Mouse (Mus musculus): ENCODE data around the gene Olfr1124. TPM values are rescaled to one million over a fixed set of nuclear protein-coding genes. Genes with fewer than 3 reads are reported as not detected.

Olfr1124 gene
- not detected for polyA plus RNA-seq (2014; fragmentation: Illumina TruSeq; extraction: RNeasy Lipid Tissue Mini Kit (QIAGEN cat#74804); ENCODE audit: low read depth, low replicate concordance)

DNA sequence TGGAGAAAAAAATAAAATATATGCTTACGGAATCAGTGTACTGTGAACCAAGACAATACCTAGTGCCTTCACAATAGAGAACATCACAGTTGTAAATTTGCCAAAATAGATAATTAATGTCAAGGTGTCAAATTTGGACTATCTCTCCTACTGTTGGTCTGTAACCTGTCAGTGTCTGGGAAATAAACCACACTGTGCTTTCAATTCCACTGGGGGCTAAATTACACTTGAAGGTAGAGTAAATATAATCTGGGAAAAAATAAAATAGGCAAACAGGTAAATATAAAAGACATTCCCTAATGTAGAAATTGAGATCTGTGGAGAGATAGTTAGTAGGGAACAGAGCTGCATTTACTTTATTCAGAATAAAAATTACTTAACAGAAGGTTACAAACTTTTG lies at the start of gene Olfr1124:
Gene Olfr1124 (plus strand): TSS at position 301 of the 400 bp plus-strand sequence.

DNA sequence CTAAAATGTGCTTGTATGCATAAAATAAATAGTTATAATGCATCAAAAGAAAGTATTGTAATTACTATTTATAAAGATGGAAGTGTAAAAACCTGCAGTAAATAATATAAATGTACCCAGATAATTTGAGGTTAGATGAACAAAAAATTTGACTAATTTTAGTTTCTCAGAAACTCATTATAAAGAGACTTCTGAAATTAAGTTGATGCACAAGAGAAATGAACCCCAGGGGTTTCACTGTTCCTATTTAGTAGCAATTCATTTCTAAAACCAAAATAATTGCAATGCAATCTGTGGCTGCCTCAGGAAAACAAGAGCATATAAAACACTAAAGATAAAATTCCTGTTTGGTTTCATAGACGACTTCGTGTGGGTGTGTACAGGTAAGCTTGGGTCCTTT lies 44.5 kb upstream of the Olfr1124 start, which contains the start of gene Olfr1122:
Gene Olfr1122 (plus strand): TSS at position 301 of the 400 bp plus-strand sequence.

DNA sequence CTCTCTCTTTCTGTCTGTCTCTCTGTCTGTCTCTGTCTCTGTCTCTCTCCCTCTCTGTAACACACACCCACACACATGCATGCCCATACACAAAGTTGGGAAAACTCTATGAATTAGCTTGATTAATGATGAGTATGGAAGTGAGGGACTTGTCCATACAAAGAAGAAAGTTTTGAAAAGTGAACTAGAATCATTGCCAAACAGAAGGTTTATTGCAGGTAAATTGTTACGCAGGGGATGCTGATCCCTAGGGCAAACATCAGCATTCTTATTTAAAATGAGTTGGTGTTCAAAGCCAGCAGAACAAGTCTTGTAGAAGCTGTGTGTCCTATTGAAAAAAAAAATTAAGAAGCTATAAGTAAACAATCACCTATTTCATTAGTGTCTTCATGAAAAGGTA lies 13.7 kb upstream of the Olfr1124 start, which contains the start of gene Olfr1123:
Gene Olfr1123 (plus strand): TSS at position 301 of the 400 bp plus-strand sequence.

DNA sequence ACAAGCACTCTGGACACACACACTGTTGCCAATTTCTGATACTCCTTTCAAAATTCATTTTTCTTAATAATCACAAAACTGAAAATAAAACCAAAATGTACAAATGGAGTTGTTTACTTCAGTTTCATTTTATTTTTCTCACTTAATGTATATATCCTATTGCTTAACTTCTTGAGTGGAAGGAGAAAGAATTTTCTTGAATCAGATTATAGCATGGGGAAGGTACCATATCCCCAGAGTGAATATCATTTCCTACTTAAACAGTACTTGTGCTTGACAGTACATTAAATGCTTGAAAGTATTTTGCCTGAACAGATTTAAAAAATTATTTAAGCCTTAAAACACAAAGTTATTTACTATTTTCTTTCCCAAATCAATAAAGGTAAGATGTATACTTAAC lies 23.6 kb downstream of the Olfr1124 start, which contains the start of gene Olfr1126:
Gene Olfr1126 (plus strand): TSS at position 301 of the 400 bp plus-strand sequence.

Other genes with a start within 250 kb of the Olfr1124 start
- not detected for gene Olfr1112, start 242.5 kb upstream of the Olfr1124 start, polyA plus RNA-seq (2014; fragmentation: Illumina TruSeq; extraction: RNeasy Lipid Tissue Mini Kit (QIAGEN cat#74804); ENCODE audit: low read depth, low replicate concordance)
- gene Olfr1113, start 221.3 kb upstream of the Olfr1124 start, polyA plus RNA-seq (2014; fragmentation: Illumina TruSeq; extraction: RNeasy Lipid Tissue Mini Kit (QIAGEN cat#74804); ENCODE audit: low read depth, low replicate concordance) = not detected
- not detected for gene Olfr1115, start 182.3 kb upstream of the Olfr1124 start, polyA plus RNA-seq (2014; fragmentation: Illumina TruSeq; extraction: RNeasy Lipid Tissue Mini Kit (QIAGEN cat#74804); ENCODE audit: low read depth, low replicate concordance)
- not detected for gene Olfr1116, start 162.7 kb upstream of the Olfr1124 start, polyA plus RNA-seq (2014; fragmentation: Illumina TruSeq; extraction: RNeasy Lipid Tissue Mini Kit (QIAGEN cat#74804); ENCODE audit: low read depth, low replicate concordance)
- not detected for gene Olfr1118, start 122.7 kb upstream of the Olfr1124 start, polyA plus RNA-seq (2014; fragmentation: Illumina TruSeq; extraction: RNeasy Lipid Tissue Mini Kit (QIAGEN cat#74804); ENCODE audit: low read depth, low replicate concordance)
- gene Olfr1120, start 75.5 kb upstream of the Olfr1124 start, polyA plus RNA-seq (2014; fragmentation: Illumina TruSeq; extraction: RNeasy Lipid Tissue Mini Kit (QIAGEN cat#74804); ENCODE audit: low read depth, low replicate concordance) = not detected
- gene Olfr1121, start 60.4 kb upstream of the Olfr1124 start, polyA plus RNA-seq (2014; fragmentation: Illumina TruSeq; extraction: RNeasy Lipid Tissue Mini Kit (QIAGEN cat#74804); ENCODE audit: low read depth, low replicate concordance) = not detected
- not detected for gene Olfr1122, start 44.4 kb upstream of the Olfr1124 start, polyA plus RNA-seq (2014; fragmentation: Illumina TruSeq; extraction: RNeasy Lipid Tissue Mini Kit (QIAGEN cat#74804); ENCODE audit: low read depth, low replicate concordance)
- gene Olfr1123, start 13.6 kb upstream of the Olfr1124 start, polyA plus RNA-seq (2014; fragmentation: Illumina TruSeq; extraction: RNeasy Lipid Tissue Mini Kit (QIAGEN cat#74804); ENCODE audit: low read depth, low replicate concordance) = not detected
- not detected for gene Olfr1126, start 23.7 kb downstream of the Olfr1124 start, polyA plus RNA-seq (2014; fragmentation: Illumina TruSeq; extraction: RNeasy Lipid Tissue Mini Kit (QIAGEN cat#74804); ENCODE audit: low read depth, low replicate concordance)
- gene Pramel7, start 66.8 kb downstream of the Olfr1124 start, polyA plus RNA-seq (2014; fragmentation: Illumina TruSeq; extraction: RNeasy Lipid Tissue Mini Kit (QIAGEN cat#74804); ENCODE audit: low read depth, low replicate concordance) = not detected
- gene Pramel6, start 76.3 kb downstream of the Olfr1124 start, polyA plus RNA-seq (2014; fragmentation: Illumina TruSeq; extraction: RNeasy Lipid Tissue Mini Kit (QIAGEN cat#74804); ENCODE audit: low read depth, low replicate concordance) = not detected
- not detected for gene Olfr153, start 101.5 kb downstream of the Olfr1124 start, polyA plus RNA-seq (2014; fragmentation: Illumina TruSeq; extraction: RNeasy Lipid Tissue Mini Kit (QIAGEN cat#74804); ENCODE audit: low read depth, low replicate concordance)
- gene Olfr1128, start 115.3 kb downstream of the Olfr1124 start, polyA plus RNA-seq (2014; fragmentation: Illumina TruSeq; extraction: RNeasy Lipid Tissue Mini Kit (QIAGEN cat#74804); ENCODE audit: low read depth, low replicate concordance) = not detected
- not detected for gene Olfr1129, start 143.6 kb downstream of the Olfr1124 start, polyA plus RNA-seq (2014; fragmentation: Illumina TruSeq; extraction: RNeasy Lipid Tissue Mini Kit (QIAGEN cat#74804); ENCODE audit: low read depth, low replicate concordance)
- not detected for gene Olfr1130, start 175.9 kb downstream of the Olfr1124 start, polyA plus RNA-seq (2014; fragmentation: Illumina TruSeq; extraction: RNeasy Lipid Tissue Mini Kit (QIAGEN cat#74804); ENCODE audit: low read depth, low replicate concordance)
- not detected for gene Olfr1131, start 196.8 kb downstream of the Olfr1124 start, polyA plus RNA-seq (2014; fragmentation: Illumina TruSeq; extraction: RNeasy Lipid Tissue Mini Kit (QIAGEN cat#74804); ENCODE audit: low read depth, low replicate concordance)
- gene Olfr1132, start 207.3 kb downstream of the Olfr1124 start, polyA plus RNA-seq (2014; fragmentation: Illumina TruSeq; extraction: RNeasy Lipid Tissue Mini Kit (QIAGEN cat#74804); ENCODE audit: low read depth, low replicate concordance) = not detected
- not detected for gene Olfr1133, start 217.1 kb downstream of the Olfr1124 start, polyA plus RNA-seq (2014; fragmentation: Illumina TruSeq; extraction: RNeasy Lipid Tissue Mini Kit (QIAGEN cat#74804); ENCODE audit: low read depth, low replicate concordance)
- gene Olfr1134, start 228.2 kb downstream of the Olfr1124 start, polyA plus RNA-seq (2014; fragmentation: Illumina TruSeq; extraction: RNeasy Lipid Tissue Mini Kit (QIAGEN cat#74804); ENCODE audit: low read depth, low replicate concordance) = not detected
- gene Olfr1135, start 243.4 kb downstream of the Olfr1124 start, polyA plus RNA-seq (2014; fragmentation: Illumina TruSeq; extraction: RNeasy Lipid Tissue Mini Kit (QIAGEN cat#74804); ENCODE audit: low read depth, low replicate concordance) = not detected

All from liver, adult 10 weeks (tissue).